Mouse (Mus musculus) cortical plate, adult 2 months (tissue): ENCODE data around the gene Klc4.

Source experiments
- CTCF ChIP-seq: fragments of 200-500 bp; IDR thresholded peaks from 2 replicates; pipeline ENCODE4 v1.5.1; 2011; ENCODE audit warnings: mild to moderate bottlenecking, control low read depth, low read length; ENCODE audit not compliant: insufficient read depth; ENCODE audit errors: extremely low read depth
- POLR2A ChIP-seq: fragments of 200-500 bp; IDR thresholded peaks from 2 replicates; pipeline ENCODE4 v1.6.1; 2011; ENCODE audit warnings: mild to moderate bottlenecking, low read length, control low read depth; ENCODE audit not compliant: insufficient read depth; ENCODE audit errors: extremely low read depth

DNA sequence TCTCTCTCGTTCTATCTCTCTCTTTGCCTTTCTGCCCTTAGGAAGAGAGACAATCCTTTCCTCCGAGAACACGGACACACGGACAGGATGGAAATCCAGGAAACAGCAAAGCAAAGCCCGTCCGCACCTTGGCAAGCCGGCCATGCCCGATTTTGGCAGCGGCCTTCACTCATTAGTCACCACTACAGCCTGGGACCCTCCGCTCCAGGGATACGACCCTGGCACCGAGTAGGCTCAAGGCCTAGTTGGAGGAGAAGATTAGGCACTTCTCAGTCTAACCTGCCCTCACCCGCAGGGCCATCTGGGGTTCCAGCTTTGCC is 17.4 kb downstream of the Klc4 start:
- no peak for TF ChIP-seq CTCF
- TF ChIP-seq POLR2A = no peak
